Mouse (Mus musculus) heart, postnatal 0 days (tissue): ENCODE measurements around the gene Aktip. TPM values are rescaled to one million over a fixed set of nuclear protein-coding genes. Genes with fewer than 3 reads are reported as not detected.

Experiments used
- ATAC-seq: fragments of 200-750 bp; cut with Nextera tagmentation; 2 replicates; pipeline ENCODE4 v1.8.0; 2017; ENCODE audit warnings: low read depth, moderate number of reproducible peaks, moderate library complexity; ENCODE audit not compliant: insufficient read depth
- DNase-seq: peaks from one replicate; pipeline ENCODE4 v3.0.0-alpha.2; 2016; ENCODE audit warnings: low spot score
- H3K27ac ChIP-seq: fragments of 300-500 bp; sonication (generic); 2 replicates; pipeline ENCODE4 v1.5.1; 2014; ENCODE audit warnings: low read depth, mild to moderate bottlenecking
- H3K27me3 ChIP-seq: fragments of 300-500 bp; sonication (generic); 2 replicates; pipeline ENCODE4 v1.6.1; 2014; ENCODE audit warnings: low read length, mixed read lengths; ENCODE audit not compliant: control insufficient read depth, insufficient read depth
- H3K36me3 ChIP-seq: fragments of 300-500 bp; sonication (generic); replicated peaks from 2 replicates; pipeline ENCODE4 v1.6.1; 2014; ENCODE audit warnings: low read length, mixed read lengths; ENCODE audit not compliant: control insufficient read depth, insufficient read depth
- H3K4me1 ChIP-seq: fragments of 300-500 bp; sonication (generic); 2 replicates; pipeline ENCODE4 v1.6.1; 2014; ENCODE audit warnings: antibody characterized with exemption; ENCODE audit not compliant: control insufficient read depth, insufficient read depth
- H3K4me2 ChIP-seq: fragments of 300-500 bp; sonication (generic); 2 replicates; pipeline ENCODE4 v1.6.1; 2014; ENCODE audit warnings: low read depth, mild to moderate bottlenecking, low read length, moderate library complexity
- H3K4me3 ChIP-seq: fragments of 300-500 bp; sonication (generic); 2 replicates; pipeline ENCODE4 v1.5.1; 2014; ENCODE audit warnings: low read depth, low read length
- H3K9ac ChIP-seq: fragments of 300-500 bp; sonication (generic); replicated peaks from 2 replicates; pipeline ENCODE4 v1.6.1; 2014; ENCODE audit warnings: low read depth, low read length, mixed read lengths
- H3K9me3 ChIP-seq: fragments of 300-500 bp; sonication (generic); replicated peaks from 2 replicates; pipeline ENCODE4 v1.6.1; 2016; ENCODE audit warnings: low read length; ENCODE audit not compliant: control insufficient read depth
- CTCF ChIP-seq: IDR thresholded peaks from 2 replicates; pipeline ENCODE4 v1.5.1; 2016; ENCODE audit warnings: antibody characterized with exemption, control low read depth, low read depth
- EP300 ChIP-seq: IDR thresholded peaks from 2 replicates; pipeline ENCODE4 v1.6.1; 2016; ENCODE audit warnings: antibody characterized with exemption, low read depth
- WGBS: fragments of 180-500 bp; shearing (Covaris S2); extraction: QIAGEN DNeasy Blood & Tissue Kit; methylation state at CpG from one replicate; pipeline ENCODE4 v1.1.7; 2014; 5-methylcytosine and 5-hydroxymethylcytosine counted together
- polyA plus RNA-seq: library from polyadenylated mRNA; unstranded; fragments of >200 nt; fragmentation: Nextera tagmentation; extraction: Ambion mirVana; gene quantifications from 2 replicates; pipeline ENCODE4 v1.2.1, GENCODE M21; 2015
- total RNA-seq: library from RNA; depleted of rRNA; stranded (reverse); fragments of >200 nt; gene quantifications from 2 replicates; pipeline ENCODE4 v1.2.3, GENCODE M21; 2014; ENCODE audit warnings: low replicate concordance

Gene Aktip
- total and polyA plus RNA-seq, 2 experiments from 2014 or later = 43.0 to 60.1 TPM

DNA sequence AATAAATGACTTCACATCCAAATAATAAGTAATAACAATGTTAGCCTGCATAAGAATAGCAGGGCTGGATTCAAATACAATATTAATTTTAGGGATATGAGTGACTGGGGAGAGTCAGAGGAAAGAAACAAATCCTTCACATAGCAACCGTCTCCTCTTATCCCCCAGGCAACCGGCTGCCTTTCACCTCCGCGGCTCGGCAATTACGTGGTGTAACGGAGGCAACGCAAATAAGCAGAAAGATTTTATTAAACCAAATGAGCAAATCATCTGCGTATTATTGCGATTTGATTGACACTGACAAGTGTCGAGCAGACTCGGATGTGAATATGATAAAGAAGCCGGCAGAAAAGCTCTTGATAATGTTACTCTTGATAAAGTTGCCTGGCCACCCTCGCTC lies 28.9 kb downstream of the Aktip start:
- no peak overlapping the region for H3K9ac ChIP-seq
- no peak for ATAC-seq
- WGBS = 72% methylated on average over 14 of the region's 14 CpGs
- no peaks in the 10 kb centered on the region for H3K4me1 ChIP-seq
- no peak overlapping the region for H3K27ac ChIP-seq
- H3K4me3 ChIP-seq = no peak overlapping the region
- no peak for TF ChIP-seq EP300
- no peak for TF ChIP-seq CTCF
- no peak for DNase-seq
- no peaks in the 10 kb centered on the region for H3K27me3 ChIP-seq
- H3K4me2 ChIP-seq = no peak overlapping the region
- H3K9me3 ChIP-seq = no peaks in the 10 kb centered on the region
- H3K36me3 ChIP-seq = no peaks in the 10 kb centered on the region

DNA sequence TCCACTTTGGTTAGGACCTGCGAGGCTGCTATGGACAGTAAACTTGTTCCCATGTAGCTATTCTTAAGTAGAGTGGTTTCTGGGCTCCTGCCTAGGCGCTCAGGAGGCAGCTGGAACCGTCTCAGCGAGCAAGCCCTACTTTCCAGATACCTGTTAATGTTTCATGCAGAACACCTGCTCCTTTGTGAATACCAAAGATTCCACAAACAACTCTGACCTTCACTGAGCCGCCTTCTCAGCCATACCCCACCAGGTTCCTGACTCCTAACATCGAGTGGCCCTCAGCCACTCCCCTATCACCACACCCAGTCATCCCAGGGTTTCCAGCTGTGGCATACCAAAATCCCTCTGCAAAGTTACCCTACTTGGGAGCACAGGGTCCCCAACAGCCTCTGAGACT lies 29.6 kb downstream of the Aktip start:
- WGBS = 78% methylated on average over 6 of the region's 6 CpGs
- H3K9ac ChIP-seq = no peak overlapping the region
- no peaks in the 10 kb centered on the region for H3K27me3 ChIP-seq
- H3K36me3 ChIP-seq = no peaks in the 10 kb centered on the region
- peaks cover 2% of the 10 kb centered on the region; the same call in 1 of the 2 replicates for H3K9me3 ChIP-seq
- no peak overlapping the region for H3K27ac ChIP-seq
- DNase-seq (no peak), ATAC-seq (no peak)
- TF ChIP-seq CTCF = no peak
- no peak for TF ChIP-seq EP300
- H3K4me2 ChIP-seq = no peak overlapping the region
- no peak overlapping the region for H3K4me3 ChIP-seq
- no peaks in the 10 kb centered on the region for H3K4me1 ChIP-seq

DNA sequence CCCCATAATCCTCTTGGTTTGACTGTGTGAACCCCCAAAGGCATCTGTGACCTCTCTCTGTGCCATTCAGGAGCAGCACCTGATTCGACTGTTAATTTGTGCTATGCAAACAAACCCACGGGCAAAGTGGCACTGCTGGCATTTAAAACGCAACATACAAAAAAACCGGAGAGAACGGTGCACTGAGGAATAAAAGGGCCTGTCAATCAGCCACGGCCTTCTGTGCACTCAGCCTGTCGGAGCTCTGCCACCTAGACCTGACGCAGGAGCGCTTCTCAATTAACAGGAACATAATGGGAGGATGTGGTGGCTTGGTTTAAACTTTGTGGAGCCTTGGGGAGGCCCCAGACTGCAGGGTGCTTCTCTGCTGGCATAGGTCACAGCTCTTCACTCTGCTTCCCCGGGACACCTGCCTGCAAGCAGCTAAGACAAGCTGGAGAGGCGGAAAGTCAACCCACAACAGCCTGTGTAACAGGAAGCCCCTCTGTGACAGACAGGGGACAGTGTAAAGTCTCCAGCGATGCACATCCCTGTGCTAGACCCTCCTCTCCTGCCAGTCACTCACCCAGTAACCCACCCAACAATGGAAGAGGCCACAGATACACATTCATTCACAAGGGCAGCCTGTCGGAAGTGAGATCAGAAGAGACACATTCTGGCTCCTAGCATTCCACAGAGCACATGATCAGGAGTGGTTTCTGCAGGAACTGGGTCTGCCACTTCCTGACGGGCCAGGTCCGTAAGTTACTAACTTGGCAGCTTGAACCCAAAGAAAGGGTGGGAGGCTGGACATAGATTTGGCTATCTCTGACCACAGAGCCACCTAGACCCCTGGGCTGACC lies 39.6 kb downstream of the Aktip start:
- no peaks in the 10 kb centered on the region for H3K27me3 ChIP-seq
- peaks cover 8% of the 10 kb centered on the region; the same call in 1 of the 2 replicates for H3K9me3 ChIP-seq
- no peaks in the 10 kb centered on the region for H3K36me3 ChIP-seq
- H3K4me3 ChIP-seq = no peak overlapping the region
- ATAC-seq (no peak), DNase-seq (no peak)
- 66% methylated on average over 15 of the region's 15 CpGs for WGBS
- H3K4me1 ChIP-seq = no peaks in the 10 kb centered on the region
- H3K27ac ChIP-seq = no peak overlapping the region
- H3K9ac ChIP-seq = no peak overlapping the region
- TF ChIP-seq CTCF (no peak), EP300 (no peak)
- no peak overlapping the region for H3K4me2 ChIP-seq

DNA sequence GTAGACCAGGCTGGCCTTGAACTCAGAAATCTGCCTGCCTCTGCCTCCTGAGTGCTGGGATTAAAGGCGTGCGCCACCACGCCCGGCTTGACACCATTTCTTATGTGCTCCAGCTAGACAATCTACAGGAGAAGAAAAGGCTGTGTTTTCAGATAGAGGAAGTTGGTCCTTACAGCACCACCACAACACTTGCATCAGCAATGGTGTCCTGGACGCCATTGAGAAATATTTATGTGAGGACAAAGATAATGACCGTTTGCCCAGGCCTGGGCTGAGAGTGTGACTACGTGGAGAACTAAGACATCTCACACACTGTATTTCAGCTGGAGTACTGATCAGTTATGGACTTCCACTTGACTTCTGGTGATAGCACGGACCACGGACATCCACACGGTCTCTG lies 41.2 kb downstream of the Aktip start:
- no peak for DNase-seq
- TF ChIP-seq EP300 (no peak), CTCF (no peak)
- Histone ChIP-seq H3K9me3 (0 out of 2 replicates have a peak, but pooled peaks cover 5% of the 10 kb centered on the region), H3K4me3 (no peak overlapping the region), H3K27me3 (no peaks in the 10 kb centered on the region), H3K27ac (no peak overlapping the region), H3K36me3 (no peaks in the 10 kb centered on the region), H3K9ac (no peak overlapping the region), H3K4me2 (no peak overlapping the region), H3K4me1 (no peaks in the 10 kb centered on the region)
- WGBS = 85% methylated on average over 10 of the region's 10 CpGs
- no peak for ATAC-seq

DNA sequence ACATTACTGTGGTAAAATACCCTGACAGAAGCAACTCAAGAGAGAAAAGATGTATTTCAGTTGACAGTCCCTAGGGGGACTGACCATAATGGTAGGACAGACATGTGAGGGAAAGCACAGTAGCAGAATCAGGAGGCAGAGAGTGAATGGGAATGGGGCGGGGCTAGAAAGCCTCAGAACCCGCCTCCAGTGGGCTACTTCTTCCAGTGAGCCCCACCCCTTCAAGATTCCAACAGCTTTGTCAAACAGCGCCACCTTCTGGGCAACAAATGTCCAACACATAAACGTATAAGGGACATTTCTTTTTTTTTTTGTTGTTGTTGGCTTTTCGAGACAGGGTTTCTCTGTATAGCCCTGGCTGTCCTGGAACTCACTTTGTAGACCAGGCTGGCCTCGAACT lies 45.2 kb downstream of the Aktip start:
- H3K4me2 ChIP-seq = no peak overlapping the region
- ATAC-seq = no peak
- no peak overlapping the region for H3K4me3 ChIP-seq
- no peak for TF ChIP-seq EP300
- peak; percentile 15; the same call in 1 of the 2 replicates for TF ChIP-seq CTCF
- 40% methylated on average over 6 of the region's 6 CpGs for WGBS
- DNase-seq = no peak
- no peak overlapping the region for H3K27ac ChIP-seq
- H3K27me3 ChIP-seq = no peaks in the 10 kb centered on the region
- H3K9me3 ChIP-seq = no peaks in the 10 kb centered on the region; the same call in 1 of the 2 replicates
- no peaks in the 10 kb centered on the region for H3K4me1 ChIP-seq
- no peak overlapping the region for H3K9ac ChIP-seq
- H3K36me3 ChIP-seq = no peaks in the 10 kb centered on the region
